Mouse (Mus musculus) liver, postnatal 0 days (tissue): ENCODE data around the gene Prrt2.

Experiments
- CTCF ChIP-seq: sonication (generic); IDR thresholded peaks from 2 replicates; pipeline ENCODE4 v1.5.1; 2016; ENCODE audit warnings: antibody characterized with exemption, low read depth
- EP300 ChIP-seq: IDR thresholded peaks from 2 replicates; pipeline ENCODE4 v1.6.1; 2016; ENCODE audit warnings: antibody characterized with exemption, low read depth, mild to moderate bottlenecking

DNA sequence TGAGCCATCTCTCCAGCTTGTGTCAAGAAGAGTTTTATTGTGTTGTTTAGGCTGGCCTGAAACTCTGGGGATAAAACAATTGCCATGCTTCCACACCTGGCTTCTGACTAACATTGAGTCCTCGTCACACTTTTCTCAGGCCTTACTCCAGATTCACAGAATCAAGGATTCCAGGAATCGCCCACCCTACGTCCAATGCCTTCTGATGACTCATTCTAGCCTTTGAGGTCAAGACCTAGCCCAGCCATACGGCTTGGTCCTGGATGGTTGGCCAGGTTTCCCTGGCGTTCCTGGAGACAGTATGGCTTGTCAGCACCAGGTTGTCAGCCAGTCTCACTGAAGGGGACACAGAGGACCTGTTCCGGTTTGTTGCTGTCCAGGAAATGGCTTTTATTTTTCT is 8.6 kb downstream of the Prrt2 start:
- TF ChIP-seq CTCF: no peak
- TF ChIP-seq EP300: no peak
